Mouse (Mus musculus): ENCODE measurements around the gene Lrrc42. TPM values are rescaled to one million over a fixed set of nuclear protein-coding genes. Genes with fewer than 3 reads are reported as not detected.

The Lrrc42 gene
- total RNA-seq, 4 experiments from 2014 or later, result 30.5 to 38.5 (median 34.3) TPM

DNA sequence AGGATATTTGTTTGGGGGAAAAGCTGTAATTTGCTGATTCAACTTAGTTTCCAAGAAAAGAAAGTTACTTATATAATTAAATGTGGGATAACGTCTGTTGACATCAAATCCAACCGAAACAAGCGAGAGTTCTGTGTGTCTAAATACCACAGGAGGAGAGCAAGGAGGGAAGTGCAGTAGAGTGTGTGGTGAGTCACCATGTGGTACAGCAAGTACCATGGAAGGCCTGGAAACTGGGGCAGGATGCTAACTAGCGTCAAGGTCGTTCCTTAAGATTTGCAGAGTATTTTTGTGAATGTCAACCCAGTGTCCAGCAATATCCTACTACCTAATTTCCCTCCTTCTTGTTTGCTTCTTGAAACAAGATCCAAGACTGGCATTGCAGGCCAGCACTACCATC lies 55.3 kb downstream of the Lrrc42 start:
- DNase-seq (ENCODE audit: low spot score in 2 of 2), result no peak

DNA sequence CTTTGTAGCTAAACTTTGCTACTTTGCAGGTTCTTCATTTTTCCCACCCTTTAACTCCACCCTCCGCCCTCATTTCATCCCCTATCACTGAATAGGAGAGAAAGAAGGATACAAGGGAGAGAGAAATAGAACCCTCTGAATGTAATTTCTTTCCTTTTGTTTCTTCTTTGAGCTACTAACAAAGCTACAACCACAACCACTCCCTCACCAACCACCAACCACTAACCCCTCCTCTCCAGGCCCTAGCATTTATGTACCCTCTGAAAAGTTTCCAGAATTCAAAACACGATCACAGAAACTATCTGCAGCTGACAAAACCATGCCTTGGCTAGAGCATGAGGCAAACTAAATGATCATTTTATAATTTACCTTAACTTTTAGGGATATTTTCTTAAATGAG lies 56.9 kb downstream of the Lrrc42 start:
- DNase-seq (ENCODE audit: low spot score in 2 of 2), result no peak

DNA sequence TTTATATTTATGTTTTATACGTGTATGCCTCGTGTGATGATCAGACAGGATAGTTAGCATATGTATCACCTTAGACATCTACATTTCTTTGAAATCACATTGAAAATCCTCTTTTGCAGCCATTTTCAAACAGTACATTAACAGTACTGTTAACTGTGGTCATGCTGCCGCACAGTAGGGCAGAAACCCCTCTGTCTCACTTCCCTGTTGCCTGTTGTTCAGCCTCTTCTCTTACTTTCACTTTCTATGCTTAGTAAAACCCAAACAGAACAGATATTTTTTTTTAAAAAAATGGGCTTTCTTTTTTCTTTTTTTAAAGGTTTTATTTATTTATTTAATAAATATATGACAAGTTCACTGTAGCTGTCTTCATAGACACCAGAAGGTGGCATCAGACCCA lies 59.5 kb downstream of the Lrrc42 start:
- no peak for DNase-seq (ENCODE audit: low spot score in 2 of 2)

DNA sequence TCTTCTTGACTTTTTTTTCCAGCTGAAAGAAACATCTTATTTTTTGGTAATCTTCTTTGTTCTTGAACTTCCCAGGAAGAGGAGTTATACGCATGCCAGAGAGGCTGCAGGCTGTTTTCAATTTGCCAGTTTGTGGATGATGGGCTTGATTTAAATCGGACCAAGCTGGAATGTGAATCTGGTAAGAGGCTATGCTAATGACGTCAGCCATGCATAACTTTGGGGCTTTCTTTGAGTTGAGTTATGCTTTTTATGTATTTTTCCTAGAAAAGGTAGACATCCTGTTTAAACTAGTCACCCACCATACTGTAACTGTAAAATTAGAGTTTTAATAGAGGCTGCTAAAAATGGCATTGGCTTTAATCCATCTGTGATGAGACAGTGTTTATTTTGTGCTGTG lies 67.6 kb downstream of the Lrrc42 start:
- no peak for DNase-seq (ENCODE audit: low spot score in 2 of 2)

Other genes with a start within 250 kb of the Lrrc42 start
- gene Mrpl37, start 186.7 kb downstream of the Lrrc42 start, total RNA-seq (2022), result 10 to 100 TPM; 55.4 to 67.1 (median 61.9) TPM
- gene Cyb5rl, start 186.5 kb downstream of the Lrrc42 start, total RNA-seq (2022), result 10 to 100 TPM in 1 of 4 experiments, 1 to 10 TPM in 3; 6.0 to 10.5 (median 7.5) TPM
- not detected for gene Cdcp2, start 156.6 kb downstream of the Lrrc42 start, total RNA-seq (2022)
- gene Tmem59, start 75.1 kb downstream of the Lrrc42 start, total RNA-seq (2022), result 100 to 1,000 TPM; 213 to 240 (median 224) TPM
- 10 to 100 TPM; 15.9 to 18.9 (median 17.0) TPM for gene Tceanc2, start 74.4 kb downstream of the Lrrc42 start, total RNA-seq (2022)
- gene Ldlrad1, start 44.4 kb downstream of the Lrrc42 start, total RNA-seq (2022), result under 1 TPM in 1 of 4 experiments, not detected in 3; 0.29 TPM
- gene Hspb11, start 61 bp upstream of the Lrrc42 start, total RNA-seq (2022), result 10 to 100 TPM; 18.9 to 24.1 (median 21.0) TPM
- not detected for gene Dio1, start 53.6 kb upstream of the Lrrc42 start, total RNA-seq (2022)
- 10 to 100 TPM; 47.8 to 56.9 (median 50.6) TPM for gene Yipf1, start 60.8 kb upstream of the Lrrc42 start, total RNA-seq (2022)
- 10 to 100 TPM; 10.4 to 15.3 (median 12.2) TPM for gene Ndc1, start 114.3 kb upstream of the Lrrc42 start, total RNA-seq (2022)
- gene Glis1, start 181.1 kb upstream of the Lrrc42 start, total RNA-seq (2022), result 1 to 10 TPM in 3 of 4 experiments, under 1 TPM in 1; 0.99 to 3.1 (median 1.6) TPM

Data from layer of hippocampus, adult 8-10 months (tissue).